In genomic region chr10:127061513-127061912, GRCm38 (mm10) we compare ENCODE assay signal across 21 mouse cellular contexts. TPM values are rescaled to one million over a fixed set of nuclear protein-coding genes. Genes with fewer than 3 reads are reported as not detected.
A peak's percentile ranks its signal among the peaks of the same experiment; 100 is the strongest.
DNase-seq lines count a peak whose midpoint lies in the region; ATAC-seq and TF ChIP-seq lines count a peak whose summit lies in the region.
"Had no signal": no experiment of that assay in that cellular context is flagged by ENCODE, and none has a peak within 500 bp of the region (broad histone marks: within the 10 kb centered on the region; RNA-seq: fewer than 3 reads in every experiment).

No protein-coding gene starts in this region.

- H3K4me3 ChIP-seq in forebrain, embryonic 16.5 days (replicated peaks; ENCODE audit: low read length): no peak overlapping the region
- peak overlapping the region; percentile 81 for H3K4me3 ChIP-seq in hindbrain, embryonic 16.5 days (ENCODE audit: low read length)
- H3K4me3 ChIP-seq in neural tube, embryonic 13.5 days: peak overlapping the region; percentile 90
- H3K4me3 ChIP-seq in gastrocnemius, adult 2 months: no peak overlapping the region
- H3K4me3 ChIP-seq: liver, embryonic 12.5 days had no signal

- peak overlapping the region; percentile 83 for H3K4me2 ChIP-seq in forebrain, embryonic 16.5 days (ENCODE audit: low read length)
- peak overlapping the region; percentile 86 for H3K4me2 ChIP-seq in hindbrain, embryonic 16.5 days (ENCODE audit: low read length)
- peak overlapping the region; percentile 87 for H3K4me2 ChIP-seq in neural tube, embryonic 13.5 days
- H3K4me2 ChIP-seq: embryonic facial prominence, embryonic 12.5 days; heart, embryonic 15.5 days; liver, embryonic 12.5 days had no signal

- intact Hi-C loops in gastrocnemius, adult 2 months (cut with DNase I): no loop called here

- WGBS in forebrain, embryonic 16.5 days: 62% methylated on average over 2 of the region's 2 CpGs
- 55% methylated on average over 2 of the region's 2 CpGs for WGBS in hindbrain, embryonic 16.5 days
- 77% methylated on average over 2 of the region's 2 CpGs for WGBS in neural tube, embryonic 13.5 days

- H3K4me1 ChIP-seq in forebrain, embryonic 16.5 days (replicated peaks; ENCODE audit: control insufficient read depth, insufficient read depth, low read length): peaks cover 41% of the 10 kb centered on the region
- peaks cover 26% of the 10 kb centered on the region for H3K4me1 ChIP-seq in hindbrain, embryonic 16.5 days (ENCODE audit: control insufficient read depth, insufficient read depth, low read depth, low read length)
- peaks cover 68% of the 10 kb centered on the region for H3K4me1 ChIP-seq in neural tube, embryonic 13.5 days (replicated peaks)

- peak; percentile 67 for DNase-seq in cerebellum, adult 9-10 months
- DNase-seq in cerebellum, postnatal 10 days: no peak
- no peak for DNase-seq in ovary, postnatal 14 days (ENCODE audit: low spot score)
- DNase-seq in embryo, embryonic 10 days (ENCODE audit: low spot score): no peak
- no peak for DNase-seq in gastrocnemius, adult 2 months
- DNase-seq: cerebellum, postnatal 36 days; heart, adult 18-20 months; kidney, adult 11 months; kidney, postnatal 10 days; lung, embryonic 14.5 days; thymus, adult 2 months had no signal

- no peak overlapping the region for H3K9ac ChIP-seq in forebrain, embryonic 16.5 days (replicated peaks; ENCODE audit: low read depth, low read length)
- peak overlapping the region; percentile 97 for H3K9ac ChIP-seq in hindbrain, embryonic 16.5 days (ENCODE audit: low read depth, low read length)
- H3K9ac ChIP-seq in neural tube, embryonic 13.5 days: peak overlapping the region; percentile 99
- H3K9ac ChIP-seq: embryonic facial prominence, embryonic 12.5 days; heart, embryonic 15.5 days; liver, embryonic 12.5 days; lung, embryonic 14.5 days had no signal

- peak overlapping the region; percentile 97 for H3K27ac ChIP-seq in forebrain, embryonic 16.5 days (ENCODE audit: low read length)
- H3K27ac ChIP-seq in hindbrain, embryonic 16.5 days (ENCODE audit: low read depth, low read length): peak overlapping the region; percentile 94
- peak overlapping the region; percentile 98 for H3K27ac ChIP-seq in neural tube, embryonic 13.5 days (replicated peaks)
- no peak overlapping the region for H3K27ac ChIP-seq in gastrocnemius, adult 2 months
- H3K27ac ChIP-seq: heart, embryonic 15.5 days; liver, embryonic 12.5 days had no signal

- TF ChIP-seq CTCF in gastrocnemius, adult 2 months (IDR thresholded peaks at IDR 0.05): no peak

- H3K9me3 ChIP-seq in forebrain, embryonic 16.5 days (ENCODE audit: control insufficient read depth, low read length): no peaks in the 10 kb centered on the region
- H3K9me3 ChIP-seq in hindbrain, embryonic 16.5 days (ENCODE audit: control insufficient read depth, low read length): no peaks in the 10 kb centered on the region
- no peaks in the 10 kb centered on the region for H3K9me3 ChIP-seq in neural tube, embryonic 13.5 days
- H3K9me3 ChIP-seq: embryonic facial prominence, embryonic 12.5 days; heart, embryonic 15.5 days; liver, embryonic 12.5 days had no signal

- no peaks in the 10 kb centered on the region for H3K27me3 ChIP-seq in forebrain, embryonic 16.5 days (replicated peaks; ENCODE audit: control insufficient read depth, insufficient read depth, low read length)
- H3K27me3 ChIP-seq in hindbrain, embryonic 16.5 days (replicated peaks; ENCODE audit: control insufficient read depth, insufficient read depth, low read length): no peaks in the 10 kb centered on the region
- no peaks in the 10 kb centered on the region for H3K27me3 ChIP-seq in neural tube, embryonic 13.5 days

- ATAC-seq in forebrain, embryonic 16.5 days: no peak
- no peak for ATAC-seq in hindbrain, embryonic 16.5 days
- ATAC-seq in neural tube, embryonic 13.5 days (ENCODE audit: low read depth): no peak
- ATAC-seq: CD4-positive, CD25-positive, alpha-beta regulatory T cell, adult 4 months; liver, embryonic 12.5 days had no signal

- peaks cover 16% of the 10 kb centered on the region for H3K36me3 ChIP-seq in forebrain, embryonic 16.5 days (ENCODE audit: control insufficient read depth, insufficient read depth)
- peaks cover 26% of the 10 kb centered on the region for H3K36me3 ChIP-seq in hindbrain, embryonic 16.5 days (ENCODE audit: control insufficient read depth, insufficient read depth, low read length)
- H3K36me3 ChIP-seq in neural tube, embryonic 13.5 days: peaks cover 31% of the 10 kb centered on the region

RNA-seq across cellular contexts. Expression of gene March9, which starts 1.5 kb away (rescaled TPM):
- 5.3 and 6.6 TPM in 2 replicates for polyA plus RNA-seq in forebrain, embryonic 16.5 days (2015; fragmentation: Nextera tagmentation; extraction: Ambion mirVana)
- polyA plus RNA-seq in hindbrain, embryonic 16.5 days (2015; fragmentation: Nextera tagmentation; extraction: Ambion mirVana): 5.2 and 6.0 TPM in 2 replicates
- polyA plus RNA-seq in neural tube, embryonic 13.5 days (2015; fragmentation: Nextera tagmentation; extraction: Ambion mirVana): 5.4 and 6.3 TPM in 2 replicates
- 1 to 10 TPM in 1 of 2 experiments, under 1 TPM in 1; 0.45 to 1.2 TPM for total RNA-seq in gastrocnemius, adult 2 months (2021)

RNA-seq across cellular contexts. Expression of gene Cdk4, which starts 1.8 kb away (rescaled TPM):
- polyA plus RNA-seq in forebrain, embryonic 16.5 days (2015; fragmentation: Nextera tagmentation; extraction: Ambion mirVana): 1,494 and 1,664 TPM in 2 replicates
- polyA plus RNA-seq in hindbrain, embryonic 16.5 days (2015; fragmentation: Nextera tagmentation; extraction: Ambion mirVana): 669 and 724 TPM in 2 replicates
- 1,139 and 1,291 TPM in 2 replicates for polyA plus RNA-seq in neural tube, embryonic 13.5 days (2015; fragmentation: Nextera tagmentation; extraction: Ambion mirVana)
- total RNA-seq in gastrocnemius, adult 2 months (2021): 10 to 100 TPM; 33.5 to 40.5 TPM

RNA-seq across cellular contexts. Expression of gene Tspan31, which starts 8.6 kb away (rescaled TPM):
- 119 and 120 TPM in 2 replicates for polyA plus RNA-seq in forebrain, embryonic 16.5 days (2015; fragmentation: Nextera tagmentation; extraction: Ambion mirVana)
- polyA plus RNA-seq in hindbrain, embryonic 16.5 days (2015; fragmentation: Nextera tagmentation; extraction: Ambion mirVana): 123 TPM in 2 replicates
- polyA plus RNA-seq in neural tube, embryonic 13.5 days (2015; fragmentation: Nextera tagmentation; extraction: Ambion mirVana): 125 and 136 TPM in 2 replicates
- 10 to 100 TPM; 21.6 to 29.9 TPM for total RNA-seq in gastrocnemius, adult 2 months (2021)

RNA-seq across cellular contexts. Expression of gene Cyp27b1, which starts 13.5 kb away (rescaled TPM):
- polyA plus RNA-seq in forebrain, embryonic 16.5 days (2015; fragmentation: Nextera tagmentation; extraction: Ambion mirVana): 0.20 and 0.26 TPM in 2 replicates
- polyA plus RNA-seq in hindbrain, embryonic 16.5 days (2015; fragmentation: Nextera tagmentation; extraction: Ambion mirVana): 0.12 and 0.18 TPM in 2 replicates
- 0.12 and 0.28 TPM in 2 replicates for polyA plus RNA-seq in neural tube, embryonic 13.5 days (2015; fragmentation: Nextera tagmentation; extraction: Ambion mirVana)
- under 1 TPM in 1 of 2 experiments, not detected in 1; 0.11 TPM for total RNA-seq in gastrocnemius, adult 2 months (2021)
- total RNA-seq: hematopoietic stem cell, adult 5-6 weeks had no signal
- polyA plus RNA-seq: limb, embryonic 11.5 days; lung, embryonic 14.5 days; macrophage had no signal

RNA-seq across cellular contexts. Expression of gene Agap2, which starts 13.6 kb away (rescaled TPM):
- polyA plus RNA-seq in forebrain, embryonic 16.5 days (2015; fragmentation: Nextera tagmentation; extraction: Ambion mirVana): 2.2 and 4.7 TPM in 2 replicates
- polyA plus RNA-seq in hindbrain, embryonic 16.5 days (2015; fragmentation: Nextera tagmentation; extraction: Ambion mirVana): 3.4 and 4.2 TPM in 2 replicates
- polyA plus RNA-seq in neural tube, embryonic 13.5 days (2015; fragmentation: Nextera tagmentation; extraction: Ambion mirVana): 1.9 and 2.3 TPM in 2 replicates
- 1 to 10 TPM; 1.6 TPM for total RNA-seq in gastrocnemius, adult 2 months (2021)
- polyA plus RNA-seq: heart, embryonic 15.5 days had no signal

Comparison
In these comparisons a context has a peak if more than half of its experiments do, and no peak if none do; other contexts are left out.
1. H3K4me3 ChIP-seq: peak in hindbrain, embryonic 16.5 days (single experiment) and neural tube, embryonic 13.5 days (single experiment); none in forebrain, embryonic 16.5 days (single experiment) and gastrocnemius, adult 2 months (single experiment).
2. Peak in every context shown above with its lines, with median percentiles within 50 percentile points of each other: H3K4me2 ChIP-seq.